Mouse (Mus musculus): ENCODE data around the gene Kcnc3. TPM values are rescaled to one million over a fixed set of nuclear protein-coding genes. Genes with fewer than 3 reads are reported as not detected.

Gene Kcnc3
- polyA plus RNA-seq, 1 experiment from 2014 or later = 1.8 TPM

- peak overlapping the region; percentile 67 for H3K4me2 ChIP-seq
- H3K4me3 ChIP-seq = peak overlapping the region; percentile 88
- no peak for ATAC-seq (ENCODE audit: insufficient number of reproducible peaks, insufficient read depth, low FRiP score, low TSS enrichment, low read depth)
- H3K27ac ChIP-seq = peak overlapping the region; percentile 98
- H3K9me3 ChIP-seq = no peaks in the 10 kb centered on the region
- WGBS = 89% methylated on average over 28 of the region's 31 CpGs
- peaks cover 33% of the 10 kb centered on the region for H3K36me3 ChIP-seq
- peaks cover 19% of the 10 kb centered on the region for H3K4me1 ChIP-seq
- H3K9ac ChIP-seq = peak overlapping the region; percentile 51; the same call in 1 of the 2 replicates
- H3K27me3 ChIP-seq = no peaks in the 10 kb centered on the region
Measured at GRCm38 (mm10) chr7:44552141-44552908, 38.1 kb upstream of the Kcnc3 start.

GRCm38 (mm10) chr7:44553196-44553764 is 37.2 kb upstream of the Kcnc3 start:
- H3K27me3 ChIP-seq = no peaks in the 10 kb centered on the region
- peak overlapping the region; percentile 78 for H3K9ac ChIP-seq
- peak; percentile 70 for ATAC-seq (ENCODE audit: insufficient number of reproducible peaks, insufficient read depth, low FRiP score, low TSS enrichment, low read depth)
- peak overlapping the region; percentile 98 for H3K27ac ChIP-seq
- H3K4me2 ChIP-seq = peak overlapping the region; percentile 67
- peaks cover 33% of the 10 kb centered on the region for H3K36me3 ChIP-seq
- H3K9me3 ChIP-seq = no peaks in the 10 kb centered on the region
- H3K4me3 ChIP-seq = peak overlapping the region; percentile 88
- WGBS = 1% methylated on average over 32 of the region's 32 CpGs
- H3K4me1 ChIP-seq = peaks cover 10% of the 10 kb centered on the region

- under 1% methylated on average over 22 of the region's 22 CpGs for WGBS
- Histone ChIP-seq H3K9ac (peak within 1 kb of the TSS; percentile 78), H3K9me3 (no peaks in the 10 kb centered on the region), H3K27me3 (no peaks in the 10 kb centered on the region), H3K4me3 (peak within 1 kb of the TSS; percentile 88), H3K36me3 (peaks cover 33% of the 10 kb centered on the region), H3K4me2 (peak within 1 kb of the TSS; percentile 67), H3K4me1 (peaks cover 10% of the 10 kb centered on the region), H3K27ac (peak within 1 kb of the TSS; percentile 98)
- peak; percentile 62; the same call in 1 of the 2 replicates for ATAC-seq (ENCODE audit: insufficient number of reproducible peaks, insufficient read depth, low FRiP score, low TSS enrichment, low read depth)
Measured at GRCm38 (mm10) chr7:44553826-44554225, 36.6 kb upstream of the Kcnc3 start, which contains the start of gene Nr1h2. Gene Nr1h2, minus strand, starts transcription at chr7:44553951.

GRCm38 (mm10) chr7:44557629-44558028 is 32.8 kb upstream of the Kcnc3 start:
- Histone ChIP-seq H3K4me3 (no peak overlapping the region), H3K9ac (no peak overlapping the region), H3K36me3 (no peaks in the 10 kb centered on the region), H3K4me2 (no peak overlapping the region), H3K4me1 (peaks cover 7% of the 10 kb centered on the region), H3K27ac (no peak overlapping the region), H3K27me3 (no peaks in the 10 kb centered on the region), H3K9me3 (no peaks in the 10 kb centered on the region)
- WGBS = 64% methylated on average over 2 of the region's 2 CpGs
- ATAC-seq (ENCODE audit: insufficient number of reproducible peaks, insufficient read depth, low FRiP score, low TSS enrichment, low read depth) = no peak

- Histone ChIP-seq H3K9ac (no peak overlapping the region), H3K4me2 (no peak overlapping the region), H3K4me1 (no peaks in the 10 kb centered on the region), H3K9me3 (no peaks in the 10 kb centered on the region), H3K27ac (no peak overlapping the region), H3K27me3 (no peaks in the 10 kb centered on the region), H3K4me3 (no peak overlapping the region), H3K36me3 (no peaks in the 10 kb centered on the region)
- no peak for ATAC-seq (ENCODE audit: insufficient number of reproducible peaks, insufficient read depth, low FRiP score, low TSS enrichment, low read depth)
- WGBS = 54% methylated on average over 18 of the region's 18 CpGs
Measured at GRCm38 (mm10) chr7:44560435-44561400, 29.7 kb upstream of the Kcnc3 start.

- 47% methylated on average over 8 of the region's 8 CpGs for WGBS
- Histone ChIP-seq H3K9me3 (no peaks in the 10 kb centered on the region), H3K4me2 (no peak overlapping the region), H3K4me3 (no peak overlapping the region), H3K27ac (no peak overlapping the region), H3K36me3 (no peaks in the 10 kb centered on the region), H3K27me3 (no peaks in the 10 kb centered on the region), H3K4me1 (no peaks in the 10 kb centered on the region), H3K9ac (no peak overlapping the region)
- ATAC-seq (ENCODE audit: insufficient number of reproducible peaks, insufficient read depth, low FRiP score, low TSS enrichment, low read depth) = no peak
Measured at GRCm38 (mm10) chr7:44563284-44563683, 27.2 kb upstream of the Kcnc3 start.

GRCm38 (mm10) chr7:44564486-44564885 is 26.0 kb upstream of the Kcnc3 start:
- Histone ChIP-seq H3K27ac (no peak overlapping the region), H3K36me3 (no peaks in the 10 kb centered on the region)
- WGBS = 78% methylated on average over 10 of the region's 10 CpGs

GRCm38 (mm10) chr7:44565414-44565813 is 25.1 kb upstream of the Kcnc3 start:
- no peak overlapping the region for H3K4me3 ChIP-seq
- no peak overlapping the region for H3K9ac ChIP-seq
- H3K36me3 ChIP-seq = no peaks in the 10 kb centered on the region
- H3K27me3 ChIP-seq = no peaks in the 10 kb centered on the region
- WGBS = 72% methylated on average over 6 of the region's 6 CpGs
- H3K4me1 ChIP-seq = no peaks in the 10 kb centered on the region
- H3K4me2 ChIP-seq = no peak overlapping the region
- ATAC-seq (ENCODE audit: insufficient number of reproducible peaks, insufficient read depth, low FRiP score, low TSS enrichment, low read depth) = no peak
- no peak overlapping the region for H3K27ac ChIP-seq
- H3K9me3 ChIP-seq = no peaks in the 10 kb centered on the region

More at GRCm38 (mm10) chr7:44564486-44564885, 26.0 kb upstream of the Kcnc3 start:
- H3K4me2 ChIP-seq = no peak overlapping the region
- no peak overlapping the region for H3K9ac ChIP-seq
- ATAC-seq (ENCODE audit: insufficient number of reproducible peaks, insufficient read depth, low FRiP score, low TSS enrichment, low read depth) = no peak
- no peak overlapping the region for H3K4me3 ChIP-seq
- no peaks in the 10 kb centered on the region for H3K27me3 ChIP-seq
- H3K4me1 ChIP-seq = no peaks in the 10 kb centered on the region
- no peaks in the 10 kb centered on the region for H3K9me3 ChIP-seq

GRCm38 (mm10) chr7:44568803-44569202 is 21.7 kb upstream of the Kcnc3 start:
- 69% methylated on average over 9 of the region's 9 CpGs for WGBS
- Histone ChIP-seq H3K27me3 (no peaks in the 10 kb centered on the region), H3K4me2 (no peak overlapping the region), H3K36me3 (no peaks in the 10 kb centered on the region), H3K27ac (no peak overlapping the region), H3K4me1 (no peaks in the 10 kb centered on the region), H3K9ac (no peak overlapping the region), H3K4me3 (no peak overlapping the region), H3K9me3 (no peaks in the 10 kb centered on the region)
- no peak for ATAC-seq (ENCODE audit: insufficient number of reproducible peaks, insufficient read depth, low FRiP score, low TSS enrichment, low read depth)

GRCm38 (mm10) chr7:44570989-44571388 is 19.5 kb upstream of the Kcnc3 start:
- Histone ChIP-seq H3K27ac (no peak overlapping the region), H3K4me3 (no peak overlapping the region), H3K27me3 (no peaks in the 10 kb centered on the region), H3K4me1 (no peaks in the 10 kb centered on the region), H3K4me2 (no peak overlapping the region), H3K9me3 (no peaks in the 10 kb centered on the region), H3K9ac (no peak overlapping the region), H3K36me3 (no peaks in the 10 kb centered on the region)
- WGBS = 77% methylated on average over 6 of the region's 6 CpGs
- no peak for ATAC-seq (ENCODE audit: insufficient number of reproducible peaks, insufficient read depth, low FRiP score, low TSS enrichment, low read depth)

GRCm38 (mm10) chr7:44571811-44572210 is 18.7 kb upstream of the Kcnc3 start:
- Histone ChIP-seq H3K36me3 (no peaks in the 10 kb centered on the region), H3K27me3 (no peaks in the 10 kb centered on the region), H3K9me3 (no peaks in the 10 kb centered on the region), H3K4me2 (no peak overlapping the region), H3K4me1 (no peaks in the 10 kb centered on the region), H3K27ac (no peak overlapping the region), H3K9ac (no peak overlapping the region), H3K4me3 (no peak overlapping the region)
- ATAC-seq (ENCODE audit: insufficient number of reproducible peaks, insufficient read depth, low FRiP score, low TSS enrichment, low read depth) = no peak
- 32% methylated on average over 4 of the region's 4 CpGs for WGBS

Data from embryonic facial prominence, embryonic 13.5 days (tissue).